Mouse (Mus musculus): Measurements from ENCODE around the gene Gm8947. TPM values are rescaled to one million over a fixed set of nuclear protein-coding genes. Genes with fewer than 3 reads are reported as not detected.
"Not testable (repeated sequence)": the region's sequence is repeated elsewhere in the genome, so short reads cannot be mapped to it uniquely, and the experiment has no call there.

The Gm8947 gene
- polyA plus RNA-seq, 1 experiment from 2014 or later, result not detected

DNA sequence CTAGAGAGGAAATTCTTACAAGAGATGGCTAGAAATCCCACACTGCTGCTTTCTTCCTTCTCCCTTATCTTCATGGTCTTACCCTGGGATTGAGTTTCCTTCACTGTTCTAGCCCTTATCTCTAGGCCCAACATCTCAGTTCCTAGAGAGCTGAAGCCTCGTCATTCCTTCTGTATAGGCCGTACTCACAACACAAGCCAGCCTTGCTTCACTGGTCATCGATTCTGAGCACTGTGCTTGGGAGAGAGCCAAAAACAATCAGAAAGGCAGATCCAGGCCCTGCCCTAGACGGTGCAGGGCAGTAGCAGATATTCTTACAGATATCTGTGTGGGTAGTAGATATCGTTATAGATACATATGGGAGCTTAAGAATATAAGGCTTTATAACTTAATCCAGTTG, 10.6 kb downstream of the Gm8947 start:
- not testable (repeated sequence) for H3K4me3 ChIP-seq (ENCODE audit: inconsistent target); H3K79me2 ChIP-seq (ENCODE audit: inconsistent target); H3K36me3 ChIP-seq (ENCODE audit: inconsistent target); H3K27ac ChIP-seq
- 80% methylated on average over 2 of the region's 5 CpGs for WGBS (ENCODE audit: missing documents)

DNA sequence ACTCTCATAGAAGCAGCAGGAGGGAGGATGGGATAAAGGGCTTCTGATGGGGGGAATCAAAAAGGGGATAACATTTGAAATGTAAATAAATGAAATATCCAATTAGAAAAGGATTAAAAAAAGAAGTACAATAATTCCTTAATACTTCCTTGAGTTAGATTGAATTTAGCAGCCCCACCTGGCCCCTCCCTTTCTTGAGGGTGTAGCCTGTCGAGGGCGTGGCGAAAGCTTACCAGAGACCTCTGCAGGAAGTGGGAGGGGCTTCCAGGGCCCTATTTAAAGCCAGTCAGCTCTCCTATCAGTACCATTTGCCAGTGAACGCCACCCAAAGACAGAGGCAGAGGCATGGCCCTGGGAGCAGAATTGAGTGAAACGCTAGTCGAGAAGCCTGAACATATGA, 11.6 kb downstream of the Gm8947 start, which contains the start of gene 3110040M04Rik:
3110040M04Rik (plus strand) TSS at position 304 of the 400 bp plus-strand sequence.
- not testable (repeated sequence) for H3K27ac ChIP-seq; H3K36me3 ChIP-seq (ENCODE audit: inconsistent target); H3K4me3 ChIP-seq (ENCODE audit: inconsistent target); H3K79me2 ChIP-seq (ENCODE audit: inconsistent target)
- WGBS (ENCODE audit: missing documents), result no CpG with 5 or more reads among the region's 6 CpGs

DNA sequence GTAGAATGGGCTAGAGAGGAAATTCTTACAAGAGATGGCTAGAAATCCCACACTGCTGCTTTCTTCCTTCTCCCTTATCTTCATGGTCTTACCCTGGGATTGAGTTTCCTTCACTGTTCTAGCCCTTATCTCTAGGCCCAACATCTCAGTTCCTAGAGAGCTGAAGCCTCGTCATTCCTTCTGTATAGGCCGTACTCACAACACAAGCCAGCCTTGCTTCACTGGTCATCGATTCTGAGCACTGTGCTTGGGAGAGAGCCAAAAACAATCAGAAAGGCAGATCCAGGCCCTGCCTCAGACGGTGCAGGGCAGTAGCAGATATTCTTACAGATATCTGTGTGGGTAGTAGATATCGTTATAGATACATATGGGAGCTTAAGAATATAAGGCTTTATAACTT, 16.3 kb downstream of the Gm8947 start:
- H3K27ac ChIP-seq; H3K4me3 ChIP-seq (ENCODE audit: inconsistent target); H3K79me2 ChIP-seq (ENCODE audit: inconsistent target); H3K36me3 ChIP-seq (ENCODE audit: inconsistent target): not testable (repeated sequence)
- no CpG with 5 or more reads among the region's 5 CpGs for WGBS (ENCODE audit: missing documents)

DNA sequence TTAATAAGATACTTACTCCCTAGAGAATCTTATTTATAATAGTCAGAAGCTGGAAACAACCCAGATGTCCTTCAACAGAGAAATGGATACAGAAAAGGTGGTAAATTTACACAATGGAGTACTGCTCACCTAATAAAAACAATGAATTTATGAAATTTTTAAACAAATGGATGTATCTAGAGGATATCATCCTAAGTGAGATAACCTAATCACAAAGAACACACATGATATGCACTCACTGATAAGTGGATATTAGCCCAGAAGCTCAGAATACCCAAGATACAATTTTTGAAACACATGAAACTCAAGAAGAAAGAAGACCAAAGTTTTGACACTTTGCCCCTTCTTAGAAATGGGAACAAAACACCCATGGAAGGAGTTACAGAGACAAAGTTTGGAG, 16.8 kb downstream of the Gm8947 start:
- not testable (repeated sequence) for H3K79me2 ChIP-seq (ENCODE audit: inconsistent target); H3K4me3 ChIP-seq (ENCODE audit: inconsistent target); H3K36me3 ChIP-seq (ENCODE audit: inconsistent target); H3K27ac ChIP-seq

DNA sequence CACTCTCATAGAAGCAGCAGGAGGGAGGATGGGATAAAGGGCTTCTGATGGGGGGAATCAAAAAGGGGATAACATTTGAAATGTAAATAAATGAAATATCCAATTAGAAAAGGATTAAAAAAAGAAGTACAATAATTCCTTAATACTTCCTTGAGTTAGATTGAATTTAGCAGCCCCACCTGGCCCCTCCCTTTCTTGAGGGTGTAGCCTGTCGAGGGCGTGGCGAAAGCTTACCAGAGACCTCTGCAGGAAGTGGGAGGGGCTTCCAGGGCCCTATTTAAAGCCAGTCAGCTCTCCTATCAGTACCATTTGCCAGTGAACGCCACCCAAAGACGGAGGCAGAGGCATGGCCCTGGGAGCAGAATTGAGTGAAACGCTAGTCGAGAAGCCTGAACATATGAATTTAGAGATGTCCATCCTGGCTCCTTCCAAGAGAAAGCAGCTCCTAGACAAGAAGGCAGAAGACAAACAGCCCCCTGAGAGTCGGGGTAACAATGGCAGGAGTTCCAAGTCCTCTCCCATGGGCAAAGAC, 17.7 kb downstream of the Gm8947 start, which contains the start of gene Gm47996:
Gm47996 (plus strand) TSS at position 308 of the 532 bp plus-strand sequence.
- WGBS (ENCODE audit: missing documents), result no CpG with 5 or more reads among the region's 8 CpGs

DNA sequence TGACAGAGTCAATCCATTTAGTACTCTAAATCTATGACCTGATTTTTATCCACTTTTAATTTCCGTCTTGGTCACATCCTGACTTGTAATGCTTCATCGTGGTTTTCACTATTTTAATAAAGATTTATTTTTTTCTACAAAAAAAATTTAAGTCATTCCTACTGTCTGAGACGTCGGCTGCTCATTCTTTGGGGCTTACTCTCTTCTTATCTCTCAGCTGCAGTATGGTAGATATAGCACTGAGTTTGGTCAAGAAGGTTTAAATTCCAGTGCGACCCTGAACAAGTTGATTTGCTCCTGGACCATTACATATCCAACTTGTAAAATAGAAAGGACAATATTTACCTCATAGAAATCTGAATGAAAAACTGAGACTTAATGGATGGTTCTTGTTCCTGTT, 19.5 kb downstream of the Gm8947 start:
- not testable (repeated sequence) for H3K4me3 ChIP-seq (ENCODE audit: inconsistent target); H3K79me2 ChIP-seq (ENCODE audit: inconsistent target); H3K27ac ChIP-seq; H3K36me3 ChIP-seq (ENCODE audit: inconsistent target)
- 80% methylated on average over 4 of the region's 5 CpGs for WGBS (ENCODE audit: missing documents)

More for the DNA sequence above, 17.7 kb downstream of the Gm8947 start, which contains the start of gene Gm47996:
- H3K27ac ChIP-seq; H3K4me3 ChIP-seq (ENCODE audit: inconsistent target); H3K36me3 ChIP-seq (ENCODE audit: inconsistent target); H3K79me2 ChIP-seq (ENCODE audit: inconsistent target): not testable (repeated sequence)

DNA sequence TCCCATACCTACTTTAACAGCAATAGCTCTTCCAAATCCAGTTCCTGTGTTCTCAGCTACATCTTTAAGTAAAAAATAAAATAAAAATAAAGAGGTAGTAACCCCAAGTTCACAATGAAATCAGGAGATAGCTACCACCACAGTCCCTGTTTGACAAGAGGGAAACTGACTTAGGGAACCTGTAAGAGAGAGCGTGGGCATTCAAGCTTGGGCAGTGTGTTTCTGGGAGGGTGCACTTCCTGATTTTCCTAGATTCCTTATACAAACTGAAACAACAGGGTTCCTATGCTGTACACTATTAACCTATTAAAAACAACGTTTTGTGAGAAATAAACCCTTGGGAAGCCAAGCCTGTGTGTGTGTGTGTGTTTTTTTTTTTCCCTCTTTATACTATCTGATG, 22.7 kb downstream of the Gm8947 start:
- WGBS (ENCODE audit: missing documents), result 39% methylated on average over 2 of the region's 2 CpGs
- Histone ChIP-seq H3K36me3 (ENCODE audit: inconsistent target) (no peaks in the 10 kb centered on the region), H3K27ac (no peak overlapping the region), H3K79me2 (ENCODE audit: inconsistent target) (no peaks in the 10 kb centered on the region), H3K4me3 (ENCODE audit: inconsistent target) (no peak overlapping the region)

DNA sequence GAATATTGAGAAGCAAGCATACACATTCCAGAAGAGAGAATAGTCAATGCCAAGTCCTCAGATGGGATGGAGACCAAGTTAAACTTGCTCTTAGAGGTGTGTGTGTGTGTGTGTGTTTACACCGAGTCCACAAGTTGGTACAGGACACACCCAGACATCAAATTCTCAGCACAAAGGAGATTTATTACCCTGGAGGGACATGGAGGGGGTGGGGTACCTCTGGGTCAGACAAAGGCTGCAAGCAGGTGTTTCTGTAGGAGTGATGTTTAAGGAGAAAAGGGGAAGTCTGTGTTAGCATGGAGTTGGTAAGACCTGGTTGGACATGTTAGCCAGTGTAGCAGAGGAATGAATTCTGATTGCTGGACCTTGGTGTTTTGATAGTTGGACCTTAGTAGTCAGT, 23.8 kb downstream of the Gm8947 start:
- no peak overlapping the region for H3K4me3 ChIP-seq (ENCODE audit: inconsistent target)
- WGBS (ENCODE audit: missing documents), result 20% methylated on average over 1 of the region's 1 CpGs
- H3K79me2 ChIP-seq (ENCODE audit: inconsistent target), result no peaks in the 10 kb centered on the region
- no peaks in the 10 kb centered on the region for H3K36me3 ChIP-seq (ENCODE audit: inconsistent target)
- no peak overlapping the region for H3K27ac ChIP-seq

DNA sequence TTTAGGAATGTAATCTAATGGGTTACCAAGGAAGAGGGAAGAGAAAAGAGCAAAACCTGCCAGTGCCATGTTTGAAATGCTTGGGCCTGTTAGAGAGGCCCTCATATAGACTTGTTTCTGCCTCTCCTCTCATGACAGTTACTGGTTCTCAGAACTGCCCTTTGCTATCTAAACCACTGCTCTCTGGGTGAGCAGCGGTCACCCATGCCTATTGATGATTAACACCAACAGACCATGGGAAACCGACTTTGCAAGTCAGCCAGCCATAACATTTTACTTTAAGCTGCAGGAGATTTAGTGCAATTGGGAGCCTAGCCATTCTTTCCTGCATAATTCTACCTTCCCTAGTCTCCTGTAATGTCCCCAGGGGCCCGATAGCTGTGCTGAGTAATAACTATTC, 24.2 kb downstream of the Gm8947 start:
- Histone ChIP-seq H3K79me2 (ENCODE audit: inconsistent target) (no peaks in the 10 kb centered on the region), H3K4me3 (ENCODE audit: inconsistent target) (no peak overlapping the region), H3K36me3 (ENCODE audit: inconsistent target) (no peaks in the 10 kb centered on the region), H3K27ac (no peak overlapping the region)
- 100% methylated on average over 3 of the region's 3 CpGs for WGBS (ENCODE audit: missing documents)

DNA sequence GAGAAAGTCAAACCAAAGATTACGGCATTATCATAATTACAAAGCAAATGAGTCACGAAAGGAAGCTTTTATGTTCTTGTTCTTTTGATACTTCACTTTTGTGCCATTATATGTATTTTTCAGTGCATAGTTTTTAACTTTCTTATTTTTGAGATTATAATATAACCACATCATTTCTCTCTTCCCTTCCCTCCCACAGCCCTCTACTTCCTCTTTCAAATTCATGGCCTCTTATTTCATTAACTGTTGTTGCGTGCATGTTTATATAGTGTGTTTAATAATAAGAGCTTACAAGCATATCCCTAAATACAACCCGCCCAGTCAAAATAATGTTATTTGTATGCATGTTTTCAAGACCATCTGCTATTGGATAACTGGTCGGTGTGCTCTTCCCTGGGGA, 26.9 kb downstream of the Gm8947 start:
- Histone ChIP-seq H3K27ac (no peak overlapping the region), H3K4me3 (ENCODE audit: inconsistent target) (no peak overlapping the region), H3K79me2 (ENCODE audit: inconsistent target) (no peaks in the 10 kb centered on the region), H3K36me3 (ENCODE audit: inconsistent target) (no peaks in the 10 kb centered on the region)
- WGBS (ENCODE audit: missing documents), result 69% methylated on average over 5 of the region's 5 CpGs

DNA sequence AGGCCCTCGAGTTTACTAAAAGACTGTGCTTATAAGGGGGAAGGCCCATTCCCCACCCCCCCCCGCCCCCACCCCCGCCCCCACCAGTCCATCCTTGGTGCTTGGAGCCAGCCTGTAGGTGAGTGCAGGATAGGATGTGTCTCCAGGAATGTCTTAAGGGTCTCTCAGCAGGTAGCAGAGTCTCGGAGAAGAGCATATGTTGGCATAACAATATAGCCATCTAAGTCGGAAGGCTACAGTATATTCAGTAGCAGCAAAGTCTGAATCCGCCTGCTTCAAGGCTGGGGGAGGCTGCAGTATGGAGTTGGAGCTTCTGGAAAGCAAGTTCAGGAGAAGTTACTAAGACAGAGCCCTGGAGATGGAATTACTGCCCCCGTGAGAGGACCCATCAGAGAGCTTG, 27.9 kb downstream of the Gm8947 start:
- H3K36me3 ChIP-seq (ENCODE audit: inconsistent target), result no peaks in the 10 kb centered on the region
- 97% methylated on average over 6 of the region's 7 CpGs for WGBS (ENCODE audit: missing documents)
- no peak overlapping the region for H3K4me3 ChIP-seq (ENCODE audit: inconsistent target)
- no peak overlapping the region for H3K27ac ChIP-seq
- no peaks in the 10 kb centered on the region for H3K79me2 ChIP-seq (ENCODE audit: inconsistent target)

DNA sequence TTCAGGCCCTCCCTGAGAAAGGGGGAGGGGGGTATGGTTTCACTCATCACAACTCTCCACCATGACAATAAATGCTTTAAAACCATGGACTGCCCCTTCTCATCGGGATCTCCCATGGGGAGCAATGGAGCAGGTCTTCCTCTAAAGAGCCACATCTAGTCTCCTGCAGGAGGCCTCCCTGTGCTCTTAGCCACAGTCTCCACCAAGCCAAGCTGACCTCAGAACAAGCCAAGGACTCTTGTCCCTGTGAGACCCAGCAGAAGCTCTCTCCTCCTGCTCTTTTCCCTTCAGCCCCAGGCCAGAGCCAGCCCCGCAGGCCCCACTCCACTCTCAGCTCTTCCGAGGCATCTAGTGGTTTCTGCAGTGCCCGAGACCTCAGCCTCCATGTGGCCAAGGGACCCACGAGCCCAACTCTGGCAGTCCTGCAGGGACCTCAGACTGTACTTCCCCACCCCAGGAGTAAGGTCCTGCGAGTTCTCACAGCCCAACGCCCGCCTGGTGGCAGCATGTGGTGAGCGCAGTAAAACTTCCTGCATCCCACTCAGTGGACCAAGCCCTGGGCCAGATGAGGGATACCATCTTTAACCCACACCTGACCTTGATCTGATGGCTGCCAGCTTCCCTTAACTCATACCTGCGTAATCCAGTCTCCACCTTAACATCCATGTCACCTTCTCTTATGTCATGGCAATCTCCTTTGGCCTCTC, 30.5 kb downstream of the Gm8947 start:
- 89% methylated on average over 10 of the region's 10 CpGs for WGBS (ENCODE audit: missing documents)
- no peak overlapping the region for H3K4me3 ChIP-seq (ENCODE audit: inconsistent target)
- H3K36me3 ChIP-seq (ENCODE audit: inconsistent target), result no peaks in the 10 kb centered on the region
- no peak overlapping the region for H3K27ac ChIP-seq
- no peaks in the 10 kb centered on the region for H3K79me2 ChIP-seq (ENCODE audit: inconsistent target)

DNA sequence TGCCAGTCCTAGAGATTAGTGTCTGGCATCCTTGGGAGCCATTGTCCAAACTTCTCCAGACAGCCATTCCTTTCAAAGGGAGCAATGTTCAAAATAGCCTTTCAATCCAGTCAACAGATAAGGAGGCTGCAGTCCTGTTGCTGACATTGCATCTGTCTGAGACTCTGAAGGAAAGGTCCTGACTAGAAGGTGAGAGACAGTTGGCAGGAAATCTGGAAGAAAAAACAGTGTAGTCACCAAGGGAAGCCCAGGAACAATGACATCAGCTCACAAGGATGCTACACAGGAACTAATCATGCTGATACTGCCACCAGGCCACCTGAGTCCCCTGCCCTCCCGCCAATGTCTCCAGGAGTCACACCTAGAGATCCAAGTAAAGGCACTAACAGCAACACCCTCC, 31.2 kb downstream of the Gm8947 start:
- 100% methylated on average over 1 of the region's 1 CpGs for WGBS (ENCODE audit: missing documents)
- H3K27ac ChIP-seq, result no peak overlapping the region
- H3K4me3 ChIP-seq (ENCODE audit: inconsistent target), result no peak overlapping the region
- no peaks in the 10 kb centered on the region for H3K36me3 ChIP-seq (ENCODE audit: inconsistent target)
- no peaks in the 10 kb centered on the region for H3K79me2 ChIP-seq (ENCODE audit: inconsistent target)

DNA sequence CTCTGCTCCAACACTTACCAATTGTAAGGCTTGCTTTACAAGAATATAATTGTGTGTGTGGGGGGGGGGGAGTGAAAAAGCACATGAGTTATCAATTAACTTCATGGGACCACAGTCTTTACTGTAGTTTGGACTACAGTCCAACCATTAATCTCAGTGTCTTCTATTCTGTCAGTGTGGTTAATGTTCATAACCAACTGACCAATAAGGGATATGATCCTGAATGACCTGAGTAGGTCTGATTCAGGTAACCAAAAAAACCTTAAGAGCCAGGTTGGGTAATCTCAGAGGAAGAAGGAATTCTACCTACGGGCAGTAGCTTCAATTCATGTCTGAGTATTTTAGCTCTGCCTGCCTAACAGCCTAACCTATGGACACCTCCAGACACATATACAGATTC, 32.4 kb downstream of the Gm8947 start:
- Histone ChIP-seq H3K79me2 (ENCODE audit: inconsistent target) (no peaks in the 10 kb centered on the region), H3K36me3 (ENCODE audit: inconsistent target) (no peaks in the 10 kb centered on the region), H3K27ac (no peak overlapping the region), H3K4me3 (ENCODE audit: inconsistent target) (no peak overlapping the region)
- WGBS (ENCODE audit: missing documents), result 100% methylated on average over 1 of the region's 1 CpGs

DNA sequence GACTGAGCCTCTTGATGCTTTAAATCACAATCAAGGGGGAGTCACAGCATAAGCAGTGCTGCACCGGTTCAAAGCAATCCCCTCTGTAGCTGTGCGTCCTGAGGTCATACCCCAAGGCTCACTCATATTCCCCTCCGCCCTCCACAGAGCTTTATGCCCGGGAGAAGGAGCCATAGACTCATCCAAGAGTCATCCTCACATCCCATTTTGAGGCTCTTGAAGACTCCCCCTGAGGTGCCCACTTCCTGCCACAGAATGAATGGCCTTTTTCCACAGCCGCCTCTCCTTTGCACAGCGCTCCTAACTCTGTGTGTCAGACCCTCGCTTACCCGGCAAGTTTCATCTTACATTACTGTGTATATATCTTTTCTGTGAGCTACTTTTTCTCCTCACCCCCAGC, 35.3 kb downstream of the Gm8947 start:
- H3K4me3 ChIP-seq (ENCODE audit: inconsistent target), result no peak overlapping the region
- no peak overlapping the region for H3K27ac ChIP-seq
- 71% methylated on average over 8 of the region's 8 CpGs for WGBS (ENCODE audit: missing documents)
- H3K36me3 ChIP-seq (ENCODE audit: inconsistent target), result no peaks in the 10 kb centered on the region
- H3K79me2 ChIP-seq (ENCODE audit: inconsistent target), result no peaks in the 10 kb centered on the region
